Mouse (Mus musculus): ENCODE data around the gene Sfswap. TPM values are rescaled to one million over a fixed set of nuclear protein-coding genes. Genes with fewer than 3 reads are reported as not detected.

Sfswap gene
- 125 and 126 TPM in 2 replicates for total RNA-seq (2014; rRNA removed)
- polyA plus RNA-seq (2015; fragmentation: Nextera tagmentation; extraction: Ambion mirVana) = 42.1 and 46.7 TPM in 2 replicates

DNA sequence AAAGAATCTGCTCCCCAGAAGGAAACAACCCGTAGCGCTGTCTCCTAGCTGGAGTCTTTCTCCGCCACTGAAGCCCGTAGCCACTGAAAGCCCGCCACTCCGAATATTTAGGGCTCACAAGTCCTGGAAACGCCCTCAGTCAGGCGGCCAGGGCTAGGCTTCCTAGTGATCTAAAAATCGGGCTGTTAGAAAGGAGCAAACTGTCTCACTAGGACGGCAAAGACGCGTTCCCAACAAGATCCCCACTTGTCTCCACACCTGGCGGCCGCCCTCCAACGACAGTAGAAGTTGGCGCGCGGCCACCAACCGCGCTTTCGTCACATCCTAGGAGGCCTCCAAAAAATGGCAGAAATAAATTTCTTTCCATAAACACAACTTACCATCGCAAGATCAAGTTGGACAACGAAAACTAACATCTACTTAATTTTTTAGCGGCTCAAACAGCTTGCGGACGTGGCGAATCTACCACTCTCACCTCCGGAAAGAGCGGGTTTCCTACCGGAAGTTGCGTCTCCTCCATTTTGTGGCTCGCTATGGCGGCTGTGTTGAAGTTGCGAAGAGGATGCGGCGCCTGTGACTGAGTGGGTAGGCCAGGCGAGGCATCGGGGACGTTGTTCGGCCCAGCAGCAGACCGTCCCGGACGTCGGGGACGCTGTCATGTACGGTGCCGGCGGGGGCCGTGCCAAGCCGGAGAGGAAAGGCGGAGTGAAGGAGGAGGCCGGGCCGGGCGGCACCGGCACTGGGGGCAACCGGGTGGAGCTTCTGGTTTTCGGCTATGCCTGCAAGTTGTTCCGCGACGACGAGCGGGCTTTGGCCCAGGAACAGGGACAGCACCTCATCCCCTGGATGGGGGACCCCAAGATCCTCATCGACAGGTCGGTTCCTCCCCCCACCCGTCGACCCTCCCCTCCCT, at the start of gene Sfswap:
Gene Sfswap (plus strand): TSS at position 500 of the 913 bp plus-strand sequence.
- no peak; the same call in 1 of the 2 replicates for TF ChIP-seq CTCF (IDR thresholded peaks at IDR 0.05; ENCODE audit: low read depth)
- DNase-seq (peak; percentile 95), ATAC-seq (peak; percentile 89)
- H3K4me2 ChIP-seq (ENCODE audit: low read depth) = peak within 1 kb of the TSS; percentile 95
- H3K4me3 ChIP-seq (ENCODE audit: low read depth, low read length) = peak within 1 kb of the TSS; percentile 91
- peak within 1 kb of the TSS; percentile 76 for H3K27ac ChIP-seq (ENCODE audit: low read depth, low read length)
- peaks cover 2% of the 10 kb centered on the region; the same call in 1 of the 2 replicates for H3K27me3 ChIP-seq (ENCODE audit: insufficient read depth, low read length)
- H3K9me3 ChIP-seq (ENCODE audit: low read length) = no peaks in the 10 kb centered on the region
- H3K9ac ChIP-seq = peak within 1 kb of the TSS; percentile 86
- H3K36me3 ChIP-seq (ENCODE audit: insufficient read depth) = peaks cover 14% of the 10 kb centered on the region
- WGBS = under 1% methylated on average over 66 of the region's 66 CpGs
- peaks cover 12% of the 10 kb centered on the region for H3K4me1 ChIP-seq (ENCODE audit: insufficient read depth)

DNA sequence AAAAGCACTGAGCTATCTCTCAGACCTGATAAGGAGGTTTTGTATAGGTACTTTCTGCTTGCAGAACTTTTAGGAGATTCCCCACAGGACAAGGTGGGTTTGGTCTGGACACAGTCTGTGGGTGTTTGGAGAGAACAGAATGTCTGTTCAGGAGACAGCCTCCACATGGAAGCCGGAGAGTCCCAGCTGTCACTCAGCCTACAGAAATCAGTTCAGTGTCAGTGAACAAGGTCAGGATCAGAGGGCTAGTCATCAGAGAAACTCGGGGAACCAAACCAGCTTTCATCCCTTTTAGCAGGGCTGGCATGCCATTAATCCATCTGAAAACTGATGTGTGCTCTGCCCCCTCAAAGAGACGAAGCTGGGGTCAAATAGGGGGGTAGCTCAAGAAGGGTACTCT, 48.5 kb upstream of the Sfswap start:
- no peaks in the 10 kb centered on the region for H3K27me3 ChIP-seq (ENCODE audit: insufficient read depth, low read length)
- H3K27ac ChIP-seq (ENCODE audit: low read depth, low read length) = no peak overlapping the region
- no peak for TF ChIP-seq CTCF (IDR thresholded peaks at IDR 0.05; ENCODE audit: low read depth)
- no peak overlapping the region for H3K9ac ChIP-seq
- H3K4me3 ChIP-seq (ENCODE audit: low read depth, low read length) = no peak overlapping the region
- ATAC-seq (no peak), DNase-seq (no peak)
- no peaks in the 10 kb centered on the region for H3K9me3 ChIP-seq (ENCODE audit: low read length)
- WGBS = 50% methylated on average over 3 of the region's 3 CpGs
- H3K4me2 ChIP-seq (ENCODE audit: low read depth) = no peak overlapping the region
- no peaks in the 10 kb centered on the region for H3K36me3 ChIP-seq (ENCODE audit: insufficient read depth)
- peaks cover 15% of the 10 kb centered on the region for H3K4me1 ChIP-seq (ENCODE audit: insufficient read depth)

DNA sequence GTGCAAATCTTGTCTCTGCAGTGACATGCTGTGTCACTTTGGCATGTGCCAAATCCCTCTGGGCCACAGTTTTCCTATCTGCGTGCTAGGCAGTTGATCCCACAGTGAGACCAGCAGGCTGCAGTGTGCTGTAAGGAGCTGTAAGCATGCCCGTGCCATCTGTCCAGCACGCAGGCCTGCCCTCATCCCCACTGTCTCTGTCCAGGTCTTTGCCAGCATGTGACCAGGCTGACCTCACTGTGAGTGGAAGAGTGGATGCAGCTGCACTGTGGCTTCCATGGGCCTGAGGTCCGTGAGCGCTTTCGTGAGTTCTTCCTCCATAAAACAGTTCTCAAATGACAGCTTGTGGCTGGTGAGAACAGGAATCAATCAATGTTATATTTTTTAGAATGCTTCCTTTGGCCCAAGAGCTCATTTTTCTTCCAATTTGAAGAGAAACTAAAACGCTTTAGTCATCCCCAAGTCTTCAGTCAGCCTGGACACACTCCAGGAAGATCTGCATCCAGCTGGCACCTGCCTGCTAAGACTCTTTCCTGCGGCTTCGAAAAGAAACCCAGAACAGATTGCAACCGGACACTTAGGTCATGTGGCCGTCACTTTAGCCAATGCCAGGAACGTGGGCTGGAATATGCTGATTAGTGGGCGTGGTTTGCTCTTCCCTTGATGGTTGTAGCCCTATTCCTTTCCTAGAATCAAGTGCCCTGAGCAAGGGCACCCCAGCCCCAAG, 46.1 kb upstream of the Sfswap start:
- ATAC-seq = peak; percentile 82
- Histone ChIP-seq H3K36me3 (ENCODE audit: insufficient read depth) (no peaks in the 10 kb centered on the region), H3K9me3 (ENCODE audit: low read length) (no peaks in the 10 kb centered on the region), H3K4me2 (ENCODE audit: low read depth) (peak overlapping the region; percentile 29), H3K27me3 (ENCODE audit: insufficient read depth, low read length) (no peaks in the 10 kb centered on the region), H3K4me3 (ENCODE audit: low read depth, low read length) (0 out of 2 replicates have a peak overlapping the region, but pooled peaks have one; percentile 3), H3K9ac (peak overlapping the region; percentile 33; the same call in 1 of the 2 replicates), H3K4me1 (ENCODE audit: insufficient read depth) (peaks cover 15% of the 10 kb centered on the region), H3K27ac (ENCODE audit: low read depth, low read length) (peak overlapping the region; percentile 77)
- DNase-seq = peak; percentile 87
- WGBS = 10% methylated on average over 13 of the region's 13 CpGs
- 0 out of 2 replicates have a peak, but pooled peaks have one; percentile 17 for TF ChIP-seq CTCF (IDR thresholded peaks at IDR 0.05; ENCODE audit: low read depth)

DNA sequence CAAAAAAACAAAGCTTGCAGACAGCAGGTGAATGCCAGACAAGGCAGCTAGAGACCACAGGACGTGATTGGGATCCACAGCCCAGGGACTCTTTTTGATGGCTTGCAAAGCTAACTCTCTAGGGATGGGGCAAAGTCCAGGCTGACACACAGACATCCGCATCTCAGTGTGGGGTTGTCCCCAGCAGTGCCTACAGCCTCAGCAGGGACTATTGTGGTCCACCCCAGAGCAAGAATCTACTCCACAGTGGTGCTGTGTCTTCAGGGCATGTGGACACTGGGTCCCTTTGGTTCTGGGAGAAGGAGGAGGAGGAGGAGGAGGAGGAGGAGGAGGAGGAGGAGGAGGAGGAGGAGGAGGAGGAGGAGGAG, 45.5 kb upstream of the Sfswap start:
- no peak for TF ChIP-seq CTCF (IDR thresholded peaks at IDR 0.05; ENCODE audit: low read depth)
- Histone ChIP-seq H3K9me3 (ENCODE audit: low read length) (no peaks in the 10 kb centered on the region), H3K36me3 (ENCODE audit: insufficient read depth) (no peaks in the 10 kb centered on the region), H3K9ac (no peak overlapping the region), H3K4me2 (ENCODE audit: low read depth) (no peak overlapping the region), H3K4me1 (ENCODE audit: insufficient read depth) (peaks cover 15% of the 10 kb centered on the region), H3K4me3 (ENCODE audit: low read depth, low read length) (no peak overlapping the region), H3K27ac (ENCODE audit: low read depth, low read length) (no peak overlapping the region), H3K27me3 (ENCODE audit: insufficient read depth, low read length) (no peaks in the 10 kb centered on the region)
- DNase-seq (no peak), ATAC-seq (no peak)
- WGBS = 36% methylated on average over 2 of the region's 2 CpGs

DNA sequence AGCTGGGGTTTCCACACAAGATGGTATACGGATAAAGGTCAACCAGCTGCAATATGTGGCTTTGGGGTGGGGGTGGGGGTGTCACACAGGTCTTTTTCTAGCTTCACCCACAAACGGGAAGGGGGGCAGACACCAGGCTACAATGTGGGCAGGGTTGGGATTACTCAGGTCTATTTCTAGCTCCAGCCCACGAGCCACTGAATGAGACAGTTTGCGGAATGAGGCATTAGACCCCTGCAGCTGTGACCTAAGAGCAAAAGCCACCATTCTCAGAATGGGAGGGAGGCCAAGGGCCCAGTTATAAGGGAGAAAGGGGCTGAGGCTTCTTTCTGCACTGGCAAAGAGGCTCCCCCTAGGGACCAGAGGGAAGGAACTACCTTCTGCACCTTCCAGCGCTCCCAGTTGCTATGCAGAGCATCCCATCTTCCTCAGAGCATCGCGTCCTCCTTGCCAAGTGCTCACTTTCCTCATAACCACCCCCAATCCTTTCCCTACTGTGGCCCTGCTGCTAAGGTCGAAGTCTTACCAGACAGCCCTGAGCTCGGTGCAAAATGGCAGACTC, 44.4 kb upstream of the Sfswap start:
- no peaks in the 10 kb centered on the region for H3K36me3 ChIP-seq (ENCODE audit: insufficient read depth)
- H3K4me3 ChIP-seq (ENCODE audit: low read depth, low read length) = no peak overlapping the region
- TF ChIP-seq CTCF (IDR thresholded peaks at IDR 0.05; ENCODE audit: low read depth) = peak; percentile 32; the same call in 1 of the 2 replicates
- DNase-seq (no peak), ATAC-seq (no peak)
- H3K27me3 ChIP-seq (ENCODE audit: insufficient read depth, low read length) = no peaks in the 10 kb centered on the region
- no peak overlapping the region for H3K27ac ChIP-seq (ENCODE audit: low read depth, low read length)
- no peak overlapping the region for H3K4me2 ChIP-seq (ENCODE audit: low read depth)
- no peak overlapping the region for H3K9ac ChIP-seq
- WGBS = 46% methylated on average over 9 of the region's 9 CpGs
- H3K4me1 ChIP-seq (ENCODE audit: insufficient read depth) = peaks cover 15% of the 10 kb centered on the region
- no peaks in the 10 kb centered on the region for H3K9me3 ChIP-seq (ENCODE audit: low read length)

DNA sequence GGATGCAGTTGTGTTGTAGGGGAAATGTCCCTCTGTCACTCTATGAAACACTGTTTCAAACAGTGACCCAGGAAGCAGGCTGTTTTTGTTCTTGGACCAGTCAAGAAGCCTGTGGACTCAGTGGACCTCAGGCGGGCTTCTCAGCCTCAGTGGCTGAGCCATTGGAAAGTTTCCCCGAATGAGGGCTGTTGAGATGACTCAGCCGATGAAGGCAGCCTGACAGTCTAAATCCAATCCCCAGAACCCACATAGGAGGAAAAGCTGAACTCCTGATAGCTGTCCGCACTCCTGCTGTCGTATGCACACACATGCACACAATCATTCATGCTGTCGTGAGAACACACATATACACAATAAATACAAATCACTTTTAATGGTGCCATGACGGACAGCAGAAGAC, 42.9 kb upstream of the Sfswap start:
- no peaks in the 10 kb centered on the region for H3K9me3 ChIP-seq (ENCODE audit: low read length)
- peaks cover 15% of the 10 kb centered on the region for H3K4me1 ChIP-seq (ENCODE audit: insufficient read depth)
- no peaks in the 10 kb centered on the region for H3K36me3 ChIP-seq (ENCODE audit: insufficient read depth)
- H3K4me2 ChIP-seq (ENCODE audit: low read depth) = no peak overlapping the region
- TF ChIP-seq CTCF (IDR thresholded peaks at IDR 0.05; ENCODE audit: low read depth) = no peak
- 58% methylated on average over 7 of the region's 7 CpGs for WGBS
- no peaks in the 10 kb centered on the region for H3K27me3 ChIP-seq (ENCODE audit: insufficient read depth, low read length)
- no peak for ATAC-seq
- H3K9ac ChIP-seq = no peak overlapping the region
- no peak for DNase-seq
- no peak overlapping the region for H3K4me3 ChIP-seq (ENCODE audit: low read depth, low read length)
- no peak overlapping the region for H3K27ac ChIP-seq (ENCODE audit: low read depth, low read length)

Measured in forebrain, postnatal 0 days (tissue).